Mouse (Mus musculus): ENCODE results near the gene Nkx2-2. TPM values are rescaled to one million over a fixed set of nuclear protein-coding genes. Genes with fewer than 3 reads are reported as not detected.

Nkx2-2 gene
- total and polyA plus RNA-seq, 2 experiments from 2014 or later: 6.0 to 7.9 TPM

DNA sequence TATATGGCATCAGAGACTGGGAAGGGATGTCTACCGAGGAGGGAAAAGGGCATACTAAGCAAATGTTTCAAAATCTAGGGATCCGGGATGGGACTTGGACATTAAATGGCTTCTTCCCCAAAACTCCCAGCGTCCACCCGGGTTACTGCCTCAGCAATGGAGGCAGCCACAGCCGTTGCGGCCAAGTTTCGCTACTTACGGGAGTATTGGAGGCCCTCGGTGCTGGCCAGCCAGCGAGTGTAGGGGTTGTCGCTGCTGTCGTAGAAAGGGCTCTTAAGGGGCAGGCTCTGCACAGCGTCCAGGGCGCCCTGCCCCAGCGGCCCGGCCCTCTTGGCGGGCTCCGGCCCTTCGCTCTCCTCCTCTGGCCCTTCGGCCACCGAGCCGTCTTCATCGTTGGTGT, 8.5 kb downstream of the Nkx2-2 start:
- 0 out of 2 replicates have a peak overlapping the region, but pooled peaks have one; percentile 3 for H3K27ac ChIP-seq (ENCODE audit: low read depth, low read length)
- H3K9me3 ChIP-seq (ENCODE audit: low read length): no peaks in the 10 kb centered on the region
- ATAC-seq: no peak
- H3K27me3 ChIP-seq (ENCODE audit: insufficient read depth, low read length): peaks cover 83% of the 10 kb centered on the region
- H3K4me2 ChIP-seq (ENCODE audit: low read depth): peak overlapping the region; percentile 23
- H3K4me3 ChIP-seq (ENCODE audit: low read depth, low read length): peak overlapping the region; percentile 23
- TF ChIP-seq CTCF (IDR thresholded peaks at IDR 0.05; ENCODE audit: low read depth): no peak
- 1% methylated on average over 23 of the region's 23 CpGs for WGBS
- no peaks in the 10 kb centered on the region; the same call in 1 of the 2 replicates for H3K4me1 ChIP-seq (ENCODE audit: insufficient read depth)
- DNase-seq: peak; percentile 41
- no peaks in the 10 kb centered on the region for H3K36me3 ChIP-seq (ENCODE audit: insufficient read depth)
- peak overlapping the region; percentile 25; the same call in 1 of the 2 replicates for H3K9ac ChIP-seq

GRCm38 (mm10) chr2:147184071-147184990, 9.7 kb downstream of the Nkx2-2 start:
- H3K9ac ChIP-seq: no peak overlapping the region
- H3K4me1 ChIP-seq (ENCODE audit: insufficient read depth): no peaks in the 10 kb centered on the region; the same call in 1 of the 2 replicates

GRCm38 (mm10) chr2:147183521-147183920, 10.5 kb downstream of the Nkx2-2 start:
- H3K27ac ChIP-seq (ENCODE audit: low read depth, low read length): no peak overlapping the region
- ATAC-seq (no peak), DNase-seq (no peak)
- H3K27me3 ChIP-seq (ENCODE audit: insufficient read depth, low read length): peaks cover 81% of the 10 kb centered on the region
- no peaks in the 10 kb centered on the region for H3K36me3 ChIP-seq (ENCODE audit: insufficient read depth)
- H3K4me3 ChIP-seq (ENCODE audit: low read depth, low read length): peak overlapping the region; percentile 19; the same call in 1 of the 2 replicates
- H3K9ac ChIP-seq: no peak overlapping the region
- H3K4me2 ChIP-seq (ENCODE audit: low read depth): peak overlapping the region; percentile 30
- 5% methylated on average over 12 of the region's 12 CpGs for WGBS
- TF ChIP-seq CTCF (IDR thresholded peaks at IDR 0.05; ENCODE audit: low read depth): no peak
- no peaks in the 10 kb centered on the region; the same call in 1 of the 2 replicates for H3K4me1 ChIP-seq (ENCODE audit: insufficient read depth)
- no peaks in the 10 kb centered on the region for H3K9me3 ChIP-seq (ENCODE audit: low read length)

More at GRCm38 (mm10) chr2:147184071-147184990, 9.7 kb downstream of the Nkx2-2 start:
- DNase-seq (peak; percentile 25), ATAC-seq (no peak)
- 2% methylated on average over 61 of the region's 65 CpGs for WGBS
- no peak overlapping the region for H3K27ac ChIP-seq (ENCODE audit: low read depth, low read length)
- H3K36me3 ChIP-seq (ENCODE audit: insufficient read depth): no peaks in the 10 kb centered on the region
- peaks cover 82% of the 10 kb centered on the region for H3K27me3 ChIP-seq (ENCODE audit: insufficient read depth, low read length)
- H3K9me3 ChIP-seq (ENCODE audit: low read length): no peaks in the 10 kb centered on the region
- H3K4me2 ChIP-seq (ENCODE audit: low read depth): peak overlapping the region; percentile 30
- H3K4me3 ChIP-seq (ENCODE audit: low read depth, low read length): peak overlapping the region; percentile 19
- no peak for TF ChIP-seq CTCF (IDR thresholded peaks at IDR 0.05; ENCODE audit: low read depth)

- H3K4me2 ChIP-seq (ENCODE audit: low read depth): no peak overlapping the region
- TF ChIP-seq CTCF (IDR thresholded peaks at IDR 0.05; ENCODE audit: low read depth): no peak
- H3K27me3 ChIP-seq (ENCODE audit: insufficient read depth, low read length): peaks cover 84% of the 10 kb centered on the region
- no peaks in the 10 kb centered on the region; the same call in 1 of the 2 replicates for H3K4me1 ChIP-seq (ENCODE audit: insufficient read depth)
- H3K9me3 ChIP-seq (ENCODE audit: low read length): no peaks in the 10 kb centered on the region
- ATAC-seq: no peak
- WGBS: 13% methylated on average over 25 of the region's 25 CpGs
- no peak overlapping the region for H3K4me3 ChIP-seq (ENCODE audit: low read depth, low read length)
- no peak for DNase-seq
- no peak overlapping the region for H3K9ac ChIP-seq
- H3K36me3 ChIP-seq (ENCODE audit: insufficient read depth): no peaks in the 10 kb centered on the region
- H3K27ac ChIP-seq (ENCODE audit: low read depth, low read length): no peak overlapping the region
Observed at GRCm38 (mm10) chr2:147182709-147183260, 11.3 kb downstream of the Nkx2-2 start.

DNA sequence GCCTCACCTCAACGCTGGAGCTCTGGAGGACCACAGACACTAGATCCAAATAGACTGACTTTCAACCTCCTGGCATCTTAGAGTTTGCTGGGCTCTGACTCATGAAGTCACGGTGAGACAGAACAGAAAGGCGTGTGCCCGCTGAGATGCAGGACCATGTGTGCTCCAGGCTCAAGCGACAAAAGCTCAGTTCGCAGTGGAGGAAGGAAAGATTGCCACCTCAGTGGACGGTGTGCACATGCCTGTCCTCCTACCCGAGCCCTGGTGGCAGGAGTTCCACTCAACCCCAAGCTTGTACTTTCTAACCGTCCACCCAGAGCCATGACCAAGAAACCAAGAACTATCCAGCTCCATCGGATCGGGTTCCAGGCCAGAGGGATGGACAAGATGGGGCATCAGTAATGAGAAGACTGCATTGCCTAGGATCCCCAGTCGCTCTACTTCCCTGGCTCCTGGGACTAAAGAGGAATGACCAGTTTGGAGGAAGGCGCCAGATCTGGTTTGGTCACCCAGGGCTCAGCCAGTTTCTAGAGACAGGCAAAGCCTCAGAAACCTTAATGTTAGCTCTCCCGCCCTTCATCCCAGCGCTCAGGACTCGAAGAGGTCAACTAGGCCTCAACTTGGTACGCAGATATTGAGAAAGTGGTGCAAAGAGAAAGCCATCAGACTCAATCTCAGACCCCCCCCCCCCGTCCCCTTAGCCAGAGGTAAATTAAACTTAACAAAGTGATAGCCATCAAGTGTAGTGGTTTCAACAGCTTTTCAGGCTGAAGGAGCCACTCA, 11.9 kb downstream of the Nkx2-2 start:
- no peak for TF ChIP-seq CTCF (IDR thresholded peaks at IDR 0.05; ENCODE audit: low read depth)
- Histone ChIP-seq H3K9ac (no peak overlapping the region), H3K36me3 (ENCODE audit: insufficient read depth) (no peaks in the 10 kb centered on the region), H3K9me3 (ENCODE audit: low read length) (no peaks in the 10 kb centered on the region), H3K4me2 (ENCODE audit: low read depth) (no peak overlapping the region), H3K4me3 (ENCODE audit: low read depth, low read length) (no peak overlapping the region), H3K4me1 (ENCODE audit: insufficient read depth) (no peaks in the 10 kb centered on the region; the same call in 1 of the 2 replicates), H3K27ac (ENCODE audit: low read depth, low read length) (no peak overlapping the region), H3K27me3 (ENCODE audit: insufficient read depth, low read length) (peaks cover 79% of the 10 kb centered on the region)
- DNase-seq: no peak
- no peak for ATAC-seq
- 27% methylated on average over 18 of the region's 18 CpGs for WGBS

DNA sequence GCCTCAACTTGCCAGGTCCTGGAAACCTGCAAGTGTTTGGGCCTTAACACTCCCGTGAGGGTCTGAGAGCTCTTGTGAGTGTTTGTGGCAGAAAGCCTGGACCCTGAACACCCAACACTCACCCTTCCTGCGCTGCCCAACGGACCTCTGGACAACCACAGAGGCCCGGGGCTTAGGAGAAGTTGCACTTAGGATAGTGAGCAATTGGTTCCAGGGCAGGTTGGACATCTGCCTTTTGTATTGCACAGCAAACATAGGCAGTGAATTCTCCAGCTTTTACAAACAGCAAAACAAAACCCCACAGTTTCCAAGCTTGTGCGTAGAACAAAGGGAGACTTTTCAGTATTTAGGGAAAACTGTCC, 12.8 kb downstream of the Nkx2-2 start:
- TF ChIP-seq CTCF (IDR thresholded peaks at IDR 0.05; ENCODE audit: low read depth): no peak
- Histone ChIP-seq H3K27me3 (ENCODE audit: insufficient read depth, low read length) (peaks cover 78% of the 10 kb centered on the region), H3K9me3 (ENCODE audit: low read length) (no peaks in the 10 kb centered on the region), H3K9ac (no peak overlapping the region), H3K4me2 (ENCODE audit: low read depth) (no peak overlapping the region), H3K4me1 (ENCODE audit: insufficient read depth) (no peaks in the 10 kb centered on the region; the same call in 1 of the 2 replicates), H3K4me3 (ENCODE audit: low read depth, low read length) (no peak overlapping the region), H3K27ac (ENCODE audit: low read depth, low read length) (no peak overlapping the region), H3K36me3 (ENCODE audit: insufficient read depth) (no peaks in the 10 kb centered on the region)
- ATAC-seq (no peak), DNase-seq (no peak)
- 12% methylated on average over 5 of the region's 5 CpGs for WGBS

All from forebrain, postnatal 0 days (tissue).